Mouse (Mus musculus) ES-E14 (cell line): ENCODE measurements at regions not wholly inside any gene's neighbourhood (a gene's known extent, or its start where the extent isn't known, plus 50 kb on each side); places are given as distances from the start of the nearest gene placed in this dataset.

ENCODE experiments used
- DNase-seq: peaks from one replicate; pipeline ENCODE4 v3.0.0-alpha.2; 2013; ENCODE audit warnings: low read depth, low spot score
- H3K27ac ChIP-seq: 2 replicates; pipeline ENCODE4 v1.5.1; 2012; ENCODE audit warnings: low read depth, mild to moderate bottlenecking, low read length, moderate library complexity, mixed read lengths; ENCODE audit not compliant: poor library complexity, insufficient read depth, severe bottlenecking
- H3K36me3 ChIP-seq: 2 replicates; pipeline ENCODE4 v1.6.1; 2012; ENCODE audit warnings: mild to moderate bottlenecking, low read length, moderate library complexity, mixed read lengths; ENCODE audit not compliant: control insufficient read depth, poor library complexity, insufficient read depth, severe bottlenecking
- H3K4me1 ChIP-seq, 2 experiments: fragments of 150-350 bp in 1 of 2; sonication (generic) in 1 of 2; 2 replicates each; pipeline ENCODE4 v1.6.1; 2012; ENCODE audit warnings: low read length in 2 of 2, mild to moderate bottlenecking in 1 of 2, mixed read lengths in 1 of 2; ENCODE audit not compliant: control insufficient read depth in 2 of 2, insufficient read depth in 2 of 2, poor library complexity in 1 of 2
- H3K4me3 ChIP-seq, 2 experiments: fragments of 150-350 bp in 1 of 2; sonication (generic) in 1 of 2; 2 replicates each; pipeline ENCODE4 v1.5.1; 2012; ENCODE audit warnings: low read length in 2 of 2, low read depth in 1 of 2, mild to moderate bottlenecking in 1 of 2, mixed read lengths in 1 of 2; ENCODE audit not compliant: insufficient read depth in 1 of 2, poor library complexity in 1 of 2, severe bottlenecking in 1 of 2
- H3K9ac ChIP-seq: 2 replicates; pipeline ENCODE4 v1.6.1; 2012; ENCODE audit warnings: low read depth, mild to moderate bottlenecking, low read length, mixed read lengths; ENCODE audit not compliant: poor library complexity, insufficient read depth, severe bottlenecking
- H3K9me3 ChIP-seq: fragments of 150-350 bp; sonication (generic); 2 replicates; pipeline ENCODE4 v1.6.1; 2012; ENCODE audit warnings: low read depth, mild to moderate bottlenecking, low read length; ENCODE audit not compliant: control insufficient read depth, insufficient read depth
- CHD2 ChIP-seq: IDR thresholded peaks from 2 replicates; pipeline ENCODE4 v1.6.1; 2014; ENCODE audit warnings: mild to moderate bottlenecking, low read depth, low read length, inconsistent platforms
- HCFC1 ChIP-seq: IDR thresholded peaks from 2 replicates; pipeline ENCODE4 v1.6.1; 2012; ENCODE audit warnings: low read length, inconsistent platforms, borderline replicate concordance; ENCODE audit not compliant: insufficient read depth
- MAFK ChIP-seq: IDR thresholded peaks from 2 replicates; pipeline ENCODE4 v1.6.1; 2014; ENCODE audit warnings: mild to moderate bottlenecking, low read depth, low read length, inconsistent platforms; ENCODE audit not compliant: insufficient read depth
- ZC3H11A ChIP-seq: IDR thresholded peaks from 2 replicates; pipeline ENCODE4 v1.6.1; 2012; ENCODE audit warnings: low read depth, mild to moderate bottlenecking, inconsistent platforms, low read length, borderline replicate concordance
- ZNF384 ChIP-seq: IDR thresholded peaks from 2 replicates; pipeline ENCODE4 v1.6.1; 2012; ENCODE audit warnings: low read depth, low read length, inconsistent platforms
- in situ Hi-C, 2 experiments: fragments of 600-800 bp; cut with MboI; formaldehyde crosslinking; loops; one replicate each; pipeline ENCODE4 v1.15.1; 2025; ENCODE audit warnings: low sequenced_read_pairs in 2 of 2, inconsistent platforms in 1 of 2; ENCODE audit not compliant: unreplicated experiment in 2 of 2

- H3K4me1 ChIP-seq: peaks cover 8 to 14% of the 10 kb centered on the region in 2 experiments; a peak in 2 of 4 replicates
- DNase-seq: no peak
These were observed 50.1 kb upstream of the Foxp4 start for GRCm38 (mm10) chr17:47974503-47974902.

More at GRCm38 (mm10) chr17:47974503-47974902, 50.1 kb upstream of the Foxp4 start:
- H3K4me3 ChIP-seq: peak overlapping the region; percentile 51 to 59
- no peak overlapping the region for H3K27ac ChIP-seq
- in situ Hi-C loops: no loop called here
- H3K9ac ChIP-seq: peak overlapping the region; percentile 19; the same call in 1 of the 2 replicates
- H3K9me3 ChIP-seq: no peaks in the 10 kb centered on the region
- TF ChIP-seq CHD2: no peak
- TF ChIP-seq MAFK: no peak
- no peak for TF ChIP-seq HCFC1
- no peak for TF ChIP-seq ZC3H11A
- no peak for TF ChIP-seq ZNF384
- H3K36me3 ChIP-seq: no peaks in the 10 kb centered on the region
